Mouse (Mus musculus): ENCODE results near the gene 9230112D13Rik. TPM values are rescaled to one million over a fixed set of nuclear protein-coding genes. Genes with fewer than 3 reads are reported as not detected.

The 9230112D13Rik gene
- polyA plus RNA-seq (2011; ENCODE audit: insufficient read depth, insufficient read length, low replicate concordance, missing spikeins), result not detected in 2 replicates

DNA sequence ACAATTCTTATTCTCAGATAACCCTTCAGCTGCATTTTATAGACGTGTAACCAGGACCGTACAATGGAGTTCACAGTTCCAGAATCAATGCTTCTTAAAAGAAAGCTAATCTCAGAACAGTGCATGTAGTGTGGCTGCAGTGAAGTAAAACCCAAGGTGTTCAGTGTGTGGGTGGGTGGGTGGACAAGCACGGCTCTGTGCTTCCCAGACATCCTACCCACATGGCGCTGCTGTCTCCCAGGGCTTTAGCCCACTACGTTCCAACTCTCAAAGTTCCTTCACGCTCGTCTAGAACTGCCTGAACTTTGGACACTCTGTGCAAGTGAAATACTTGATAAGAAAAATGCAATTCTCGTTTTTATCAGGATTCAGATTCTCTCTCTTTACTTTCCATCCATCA, at the start of gene 9230112D13Rik:
Gene 9230112D13Rik, minus strand, starts transcription at position 101 of the 400 bp plus-strand sequence.
- WGBS, result 85% methylated on average over 8 of the region's 8 CpGs
- TF ChIP-seq CTCF (IDR thresholded peaks at IDR 0.05; ENCODE audit: control insufficient read depth, insufficient read depth, low read length), result no peak
- no peaks in the 10 kb centered on the region for H3K4me1 ChIP-seq (ENCODE audit: control insufficient read depth, insufficient read depth, low read length)
- no peak within 1 kb of the TSS for H3K27ac ChIP-seq (ENCODE audit: control insufficient read depth, insufficient read depth, low read depth, low read length, poor library complexity)
- no peak within 1 kb of the TSS for H3K4me3 ChIP-seq (replicated peaks; ENCODE audit: control insufficient read depth, low read depth, low read length)

DNA sequence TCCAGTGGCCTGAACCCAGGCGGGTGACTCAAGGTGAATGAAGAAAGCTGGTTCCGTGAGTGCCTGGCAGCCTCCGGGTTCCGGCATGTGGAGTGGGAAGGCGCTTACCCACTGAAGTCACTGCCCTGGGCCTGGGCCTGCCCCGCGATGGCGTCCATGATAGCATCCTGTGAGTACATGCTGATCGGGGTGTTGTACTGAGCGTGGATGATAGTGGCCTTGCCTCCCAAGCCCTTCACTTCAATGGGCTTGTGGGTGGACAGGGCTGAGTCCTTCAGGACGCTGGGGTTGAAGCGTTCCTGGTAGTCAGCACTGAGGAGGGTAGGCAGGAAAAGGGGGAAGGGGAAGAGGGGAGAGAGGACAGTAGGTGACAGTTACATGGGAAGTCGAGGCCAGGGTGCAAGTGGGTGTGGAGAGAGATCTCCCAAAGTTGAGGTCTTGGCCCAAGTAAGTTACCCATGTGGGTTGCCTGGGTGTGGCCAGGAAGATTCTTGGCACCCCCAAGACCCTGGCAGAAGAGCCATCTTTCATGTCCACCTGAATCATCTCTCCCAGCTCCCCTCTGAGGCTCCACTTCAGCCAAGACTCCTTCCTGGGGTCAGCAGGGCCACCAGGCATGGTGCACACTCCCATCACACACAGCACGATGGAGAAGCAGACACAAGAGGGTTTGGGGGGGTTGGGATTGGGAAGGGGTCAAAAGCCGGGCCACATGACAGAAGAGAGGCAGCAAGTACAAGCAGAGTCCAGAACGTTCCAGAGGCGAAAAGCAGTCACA, 49.2 kb upstream of the 9230112D13Rik start:
- 80% methylated on average over 17 of the region's 17 CpGs for WGBS

DNA sequence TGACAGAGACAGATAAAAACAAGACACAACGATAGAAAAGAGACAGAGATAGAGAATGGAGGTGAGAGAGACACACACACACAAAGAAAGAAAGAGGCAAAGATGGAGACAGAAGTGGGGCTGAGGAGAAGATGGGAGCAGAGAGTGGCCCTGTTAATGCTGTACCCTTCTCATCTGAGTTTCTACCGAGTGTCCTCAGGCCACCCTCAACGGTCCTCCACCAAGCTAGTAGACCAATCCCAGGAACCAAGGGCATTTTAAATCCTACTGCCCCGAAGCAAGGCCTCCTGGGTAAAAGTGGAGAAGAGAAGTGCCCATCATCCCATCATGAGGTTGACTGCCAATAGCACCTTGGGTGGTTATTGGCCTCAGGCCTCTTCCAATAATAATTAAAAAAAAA, 48.3 kb upstream of the 9230112D13Rik start:
- WGBS, result 65% methylated on average over 4 of the region's 4 CpGs
- Histone ChIP-seq H3K4me1 (ENCODE audit: control insufficient read depth, insufficient read depth, low read length) (no peaks in the 10 kb centered on the region), H3K4me3 (replicated peaks; ENCODE audit: control insufficient read depth, low read depth, low read length) (no peak overlapping the region), H3K27ac (ENCODE audit: control insufficient read depth, insufficient read depth, low read depth, low read length, poor library complexity) (no peak overlapping the region)
- TF ChIP-seq CTCF (IDR thresholded peaks at IDR 0.05; ENCODE audit: control insufficient read depth, insufficient read depth, low read length) (no peak), POLR2A (IDR thresholded peaks at IDR 0.05; ENCODE audit: borderline replicate concordance, control insufficient read depth, low read depth, low read length) (no peak)

More for the DNA sequence above, 49.2 kb upstream of the 9230112D13Rik start:
- H3K27ac ChIP-seq (ENCODE audit: control insufficient read depth, insufficient read depth, low read depth, low read length, poor library complexity), result no peak overlapping the region
- H3K4me1 ChIP-seq (ENCODE audit: control insufficient read depth, insufficient read depth, low read length), result no peaks in the 10 kb centered on the region
- no peak for TF ChIP-seq CTCF (IDR thresholded peaks at IDR 0.05; ENCODE audit: control insufficient read depth, insufficient read depth, low read length)
- no peak for TF ChIP-seq POLR2A (IDR thresholded peaks at IDR 0.05; ENCODE audit: borderline replicate concordance, control insufficient read depth, low read depth, low read length)
- H3K4me3 ChIP-seq (replicated peaks; ENCODE audit: control insufficient read depth, low read depth, low read length), result no peak overlapping the region

GRCm38 (mm10) chr14:34570294-34570693, 47.7 kb upstream of the 9230112D13Rik start:
- TF ChIP-seq POLR2A (IDR thresholded peaks at IDR 0.05; ENCODE audit: borderline replicate concordance, control insufficient read depth, low read depth, low read length), result no peak
- TF ChIP-seq CTCF (IDR thresholded peaks at IDR 0.05; ENCODE audit: control insufficient read depth, insufficient read depth, low read length), result peak; percentile 72
- Histone ChIP-seq H3K4me3 (replicated peaks; ENCODE audit: control insufficient read depth, low read depth, low read length) (no peak overlapping the region), H3K27ac (ENCODE audit: control insufficient read depth, insufficient read depth, low read depth, low read length, poor library complexity) (no peak overlapping the region), H3K4me1 (ENCODE audit: control insufficient read depth, insufficient read depth, low read length) (no peaks in the 10 kb centered on the region)
- 2% methylated on average over 6 of the region's 6 CpGs for WGBS

DNA sequence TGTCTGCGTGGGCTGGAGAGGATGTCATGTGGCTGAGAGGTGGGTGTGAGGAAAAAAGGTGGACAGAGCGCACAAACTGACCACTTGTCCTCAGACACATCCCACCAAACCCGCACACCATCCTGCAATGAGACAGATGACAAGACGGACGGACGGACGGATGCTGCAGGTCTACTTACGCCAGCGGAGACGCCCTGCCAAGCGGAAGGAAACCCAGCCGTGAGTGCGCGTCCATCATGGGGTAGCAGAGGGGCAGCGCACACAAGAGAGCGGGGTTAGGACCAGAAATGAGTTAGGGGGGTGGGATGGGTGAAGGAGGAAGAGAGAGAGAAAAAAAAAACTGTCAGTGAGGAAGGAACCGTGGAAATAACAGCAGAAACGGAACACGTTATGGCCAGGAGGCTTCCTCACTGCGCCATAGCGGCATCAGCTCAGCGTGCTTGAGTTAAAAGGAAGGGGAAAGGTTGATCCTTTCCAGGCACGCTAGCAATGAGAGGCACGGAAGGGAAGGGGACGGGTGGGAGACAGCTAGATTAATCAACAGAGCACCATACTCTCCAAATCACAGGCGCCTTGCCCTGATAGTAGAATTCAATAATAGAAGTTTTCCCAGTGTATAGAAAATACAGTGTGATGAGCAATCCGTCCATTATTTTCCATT, 47.1 kb upstream of the 9230112D13Rik start:
- H3K4me3 ChIP-seq (replicated peaks; ENCODE audit: control insufficient read depth, low read depth, low read length), result no peak overlapping the region
- no peaks in the 10 kb centered on the region for H3K4me1 ChIP-seq (ENCODE audit: control insufficient read depth, insufficient read depth, low read length)
- WGBS, result 27% methylated on average over 27 of the region's 27 CpGs
- H3K27ac ChIP-seq (ENCODE audit: control insufficient read depth, insufficient read depth, low read depth, low read length, poor library complexity), result no peak overlapping the region
- TF ChIP-seq CTCF (IDR thresholded peaks at IDR 0.05; ENCODE audit: control insufficient read depth, insufficient read depth, low read length) (no peak), POLR2A (IDR thresholded peaks at IDR 0.05; ENCODE audit: borderline replicate concordance, control insufficient read depth, low read depth, low read length) (no peak)

DNA sequence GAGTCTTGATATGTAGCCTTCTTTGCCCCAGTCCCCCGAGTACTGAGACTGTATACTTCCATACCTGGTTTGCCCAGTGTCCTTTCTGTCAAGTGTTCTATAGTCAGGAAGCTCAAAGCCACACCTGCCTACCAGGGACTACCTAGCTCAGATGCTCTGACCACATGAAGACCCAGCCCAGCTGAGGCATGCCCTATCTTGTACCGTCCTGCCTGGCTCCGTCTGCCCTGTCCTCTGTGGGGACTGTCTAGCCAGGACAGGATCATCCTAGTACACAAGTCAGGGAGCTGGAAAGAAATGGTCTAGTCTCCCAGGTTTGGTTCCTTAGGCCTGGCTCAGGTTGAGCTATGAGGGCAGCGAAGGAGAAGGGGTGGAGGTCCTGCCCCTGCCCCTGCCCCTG, 46.0 kb upstream of the 9230112D13Rik start:
- Histone ChIP-seq H3K27ac (ENCODE audit: control insufficient read depth, insufficient read depth, low read depth, low read length, poor library complexity) (no peak overlapping the region), H3K4me1 (ENCODE audit: control insufficient read depth, insufficient read depth, low read length) (no peaks in the 10 kb centered on the region), H3K4me3 (replicated peaks; ENCODE audit: control insufficient read depth, low read depth, low read length) (no peak overlapping the region)
- no peak for TF ChIP-seq POLR2A (IDR thresholded peaks at IDR 0.05; ENCODE audit: borderline replicate concordance, control insufficient read depth, low read depth, low read length)
- no peak for TF ChIP-seq CTCF (IDR thresholded peaks at IDR 0.05; ENCODE audit: control insufficient read depth, insufficient read depth, low read length)
- 79% methylated on average over 4 of the region's 4 CpGs for WGBS

DNA sequence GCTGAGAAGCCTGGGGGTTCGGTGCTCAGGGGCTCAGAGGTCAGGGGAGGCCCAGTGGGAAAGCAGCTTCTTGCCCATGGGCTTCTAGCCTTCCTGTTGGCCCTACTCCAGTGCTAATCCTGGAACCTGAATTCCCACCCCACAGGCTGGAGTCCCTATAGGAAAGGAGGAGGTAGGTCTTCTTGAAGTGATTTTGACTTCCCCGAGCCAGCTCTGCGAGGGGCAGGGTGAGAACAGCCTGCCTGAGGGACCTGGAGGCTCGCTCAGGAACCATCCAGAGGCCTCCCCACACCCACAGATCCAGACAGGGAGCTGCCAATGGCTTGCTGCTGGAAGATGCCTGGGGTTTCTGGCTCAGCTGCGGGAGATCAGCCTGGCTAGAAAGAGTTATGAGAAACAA, 45.1 kb upstream of the 9230112D13Rik start:
- WGBS, result 68% methylated on average over 5 of the region's 5 CpGs

DNA sequence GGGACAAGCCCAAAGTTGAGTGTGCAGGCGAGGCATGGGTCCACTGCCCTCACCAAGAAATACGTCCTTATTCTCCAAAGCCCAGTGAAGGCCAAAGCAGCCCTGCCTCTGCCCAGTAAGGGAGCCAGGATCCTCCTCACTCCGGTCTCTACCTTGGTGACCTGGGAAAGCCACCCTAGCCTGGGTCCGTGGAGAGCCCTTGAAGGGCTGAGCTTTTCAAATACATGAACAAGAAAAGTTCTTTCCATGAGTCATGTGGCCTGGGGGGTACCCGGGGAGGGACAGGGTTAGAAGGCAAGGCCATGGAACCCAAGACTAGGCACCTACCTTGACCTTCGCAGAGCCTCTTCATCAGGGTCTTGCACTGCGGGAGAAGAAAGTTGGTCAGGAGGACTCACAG, 43.9 kb upstream of the 9230112D13Rik start:
- Histone ChIP-seq H3K27ac (ENCODE audit: control insufficient read depth, insufficient read depth, low read depth, low read length, poor library complexity) (no peak overlapping the region), H3K4me1 (ENCODE audit: control insufficient read depth, insufficient read depth, low read length) (no peaks in the 10 kb centered on the region), H3K4me3 (replicated peaks; ENCODE audit: control insufficient read depth, low read depth, low read length) (no peak overlapping the region)
- 85% methylated on average over 7 of the region's 7 CpGs for WGBS
- no peak for TF ChIP-seq CTCF (IDR thresholded peaks at IDR 0.05; ENCODE audit: control insufficient read depth, insufficient read depth, low read length)
- no peak for TF ChIP-seq POLR2A (IDR thresholded peaks at IDR 0.05; ENCODE audit: borderline replicate concordance, control insufficient read depth, low read depth, low read length)

More for the DNA sequence above, 45.1 kb upstream of the 9230112D13Rik start:
- TF ChIP-seq CTCF (IDR thresholded peaks at IDR 0.05; ENCODE audit: control insufficient read depth, insufficient read depth, low read length) (no peak), POLR2A (IDR thresholded peaks at IDR 0.05; ENCODE audit: borderline replicate concordance, control insufficient read depth, low read depth, low read length) (no peak)
- no peak overlapping the region for H3K27ac ChIP-seq (ENCODE audit: control insufficient read depth, insufficient read depth, low read depth, low read length, poor library complexity)
- H3K4me1 ChIP-seq (ENCODE audit: control insufficient read depth, insufficient read depth, low read length), result no peaks in the 10 kb centered on the region
- no peak overlapping the region for H3K4me3 ChIP-seq (replicated peaks; ENCODE audit: control insufficient read depth, low read depth, low read length)

All from bone marrow, adult 2 months (tissue).